In the genomic region with DNA sequence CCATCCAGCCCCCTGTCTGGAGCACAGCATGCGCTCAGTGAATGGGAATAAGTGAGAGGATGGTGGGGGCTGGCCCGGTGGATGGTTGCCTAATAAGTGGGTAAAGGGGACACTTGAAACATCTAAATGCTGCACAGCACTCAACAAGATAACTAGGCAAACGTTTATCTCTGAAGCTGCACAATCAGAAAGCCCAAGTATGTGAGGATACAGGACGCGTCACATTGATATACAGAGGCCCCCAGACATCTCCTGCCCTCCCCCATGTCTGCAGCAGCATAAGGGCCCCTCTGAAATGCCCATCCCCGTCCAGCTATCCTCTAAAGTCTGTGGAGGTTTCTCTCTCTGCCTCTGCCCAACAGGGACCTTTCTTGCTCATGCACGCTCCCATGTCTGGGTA, we compare ENCODE assay signal across 15 mouse cellular contexts.
DNase-seq lines count a peak whose midpoint lies in the region; ATAC-seq lines count a peak whose summit lies in the region.
"Had no signal": no experiment of that assay in that cellular context is flagged by ENCODE, and none has a peak within 500 bp of the region (broad histone marks: within the 10 kb centered on the region; RNA-seq: fewer than 3 reads in every experiment).

No protein-coding gene starts in this region.

- no peaks in the 10 kb centered on the region for H3K27me3 ChIP-seq in heart, embryonic 12.5 days (replicated peaks)
- H3K27me3 ChIP-seq in kidney, embryonic 16.5 days (ENCODE audit: insufficient read depth, low read length): no peaks in the 10 kb centered on the region
- H3K27me3 ChIP-seq in embryonic facial prominence, embryonic 13.5 days: no peaks in the 10 kb centered on the region
- H3K27me3 ChIP-seq in liver, embryonic 11.5 days (replicated peaks; ENCODE audit: control insufficient read depth, insufficient read depth, low read length): peaks cover 16% of the 10 kb centered on the region

- H3K9ac ChIP-seq in heart, embryonic 12.5 days: peak overlapping the region; percentile 46
- H3K9ac ChIP-seq in kidney, embryonic 16.5 days (replicated peaks; ENCODE audit: low read length): no peak overlapping the region
- H3K9ac ChIP-seq in embryonic facial prominence, embryonic 13.5 days: 0 out of 2 replicates have a peak overlapping the region, but pooled peaks have one; percentile 11
- H3K9ac ChIP-seq in liver, embryonic 11.5 days (ENCODE audit: low read depth, low read length): no peak overlapping the region
- H3K9ac ChIP-seq: neural tube, embryonic 13.5 days had no signal

- no peak for ATAC-seq in heart, embryonic 12.5 days (ENCODE audit: insufficient number of reproducible peaks, low FRiP score)
- ATAC-seq in kidney, embryonic 16.5 days (ENCODE audit: low FRiP score, low TSS enrichment): no peak
- no peak for ATAC-seq in embryonic facial prominence, embryonic 13.5 days (ENCODE audit: insufficient number of reproducible peaks, insufficient read depth, low FRiP score, low TSS enrichment, low read depth)
- ATAC-seq in liver, embryonic 11.5 days (replicated peaks; ENCODE audit: low FRiP score): peak; percentile 48

- no peak for DNase-seq in heart, postnatal 4 days
- DNase-seq in kidney, adult 11 months: no peak
- DNase-seq in liver, embryonic 11.5 days (ENCODE audit: low spot score): no peak
- no peak for DNase-seq in spleen, postnatal 10 days (ENCODE audit: low spot score in 2 of 2)
- DNase-seq in frontal cortex, postnatal 36 days (ENCODE audit: low spot score in 2 of 2): no peak
- DNase-seq: B cell, adult 2 months; cerebellum, adult 2 months; kidney, adult 18-20 months; right cerebral cortex, adult 18-20 months; thymus, postnatal 14 days had no signal

- peaks cover 87% of the 10 kb centered on the region for H3K4me1 ChIP-seq in heart, embryonic 12.5 days (replicated peaks)
- H3K4me1 ChIP-seq in kidney, embryonic 16.5 days (ENCODE audit: insufficient read depth, low read length): peaks cover 69% of the 10 kb centered on the region
- H3K4me1 ChIP-seq in embryonic facial prominence, embryonic 13.5 days: peaks cover 75% of the 10 kb centered on the region
- H3K4me1 ChIP-seq in liver, embryonic 11.5 days (replicated peaks; ENCODE audit: control insufficient read depth, insufficient read depth, low read length): peaks cover 39% of the 10 kb centered on the region

- H3K36me3 ChIP-seq in heart, embryonic 12.5 days: no peaks in the 10 kb centered on the region
- H3K36me3 ChIP-seq in kidney, embryonic 16.5 days (ENCODE audit: insufficient read depth, low read length): no peaks in the 10 kb centered on the region
- H3K36me3 ChIP-seq in embryonic facial prominence, embryonic 13.5 days: no peaks in the 10 kb centered on the region
- no peaks in the 10 kb centered on the region for H3K36me3 ChIP-seq in liver, embryonic 11.5 days (ENCODE audit: control insufficient read depth, insufficient read depth, low read length)
- H3K36me3 ChIP-seq: G1E; neural tube, embryonic 13.5 days had no signal

- H3K9me3 ChIP-seq in heart, embryonic 12.5 days (replicated peaks): no peaks in the 10 kb centered on the region
- H3K9me3 ChIP-seq in kidney, embryonic 16.5 days (ENCODE audit: low read length): no peaks in the 10 kb centered on the region
- H3K9me3 ChIP-seq in embryonic facial prominence, embryonic 13.5 days: no peaks in the 10 kb centered on the region
- H3K9me3 ChIP-seq in liver, embryonic 11.5 days (ENCODE audit: control insufficient read depth, low read length): no peaks in the 10 kb centered on the region
- H3K9me3 ChIP-seq: G1E; neural tube, embryonic 13.5 days had no signal

- 19% methylated on average over 7 of the region's 7 CpGs for WGBS in heart, embryonic 12.5 days
- 59% methylated on average over 7 of the region's 7 CpGs for WGBS in kidney, embryonic 16.5 days
- 58% methylated on average over 7 of the region's 7 CpGs for WGBS in embryonic facial prominence, embryonic 13.5 days
- WGBS in liver, embryonic 11.5 days: 38% methylated on average over 7 of the region's 7 CpGs

- peak overlapping the region; percentile 40 for H3K4me2 ChIP-seq in heart, embryonic 12.5 days
- H3K4me2 ChIP-seq in kidney, embryonic 16.5 days (replicated peaks; ENCODE audit: low read depth, low read length): 0 out of 2 replicates have a peak overlapping the region, but pooled peaks have one; percentile 4
- H3K4me2 ChIP-seq in embryonic facial prominence, embryonic 13.5 days: peak overlapping the region; percentile 43
- H3K4me2 ChIP-seq in liver, embryonic 11.5 days: peak overlapping the region; percentile 43
- H3K4me2 ChIP-seq: neural tube, embryonic 13.5 days had no signal

- H3K4me3 ChIP-seq in heart, embryonic 12.5 days: no peak overlapping the region
- no peak overlapping the region for H3K4me3 ChIP-seq in kidney, embryonic 16.5 days (ENCODE audit: low read length)
- no peak overlapping the region for H3K4me3 ChIP-seq in embryonic facial prominence, embryonic 13.5 days
- no peak overlapping the region for H3K4me3 ChIP-seq in liver, embryonic 11.5 days (ENCODE audit: low read depth, low read length)
- H3K4me3 ChIP-seq: neural tube, embryonic 13.5 days had no signal

- H3K27ac ChIP-seq in heart, embryonic 12.5 days (ENCODE audit: poor library complexity, severe bottlenecking): peak overlapping the region; percentile 89
- H3K27ac ChIP-seq in kidney, embryonic 16.5 days (ENCODE audit: low read length): peak overlapping the region; percentile 71
- H3K27ac ChIP-seq in embryonic facial prominence, embryonic 13.5 days: peak overlapping the region; percentile 85
- peak overlapping the region; percentile 48; the same call in 1 of the 2 replicates for H3K27ac ChIP-seq in liver, embryonic 11.5 days (ENCODE audit: low read depth, low read length)

Comparison
In these comparisons a context has a peak if more than half of its experiments do, and no peak if none do; other contexts are left out.
1. H3K9ac ChIP-seq: peak in heart, embryonic 12.5 days (single experiment) and embryonic facial prominence, embryonic 13.5 days (single experiment); none in kidney, embryonic 16.5 days (single experiment) and liver, embryonic 11.5 days (single experiment).
2. Peak in every context shown above with its lines, with median percentiles within 50 percentile points of each other: H3K27ac ChIP-seq and H3K4me2 ChIP-seq.